Comparison of ENCODE assay signal across 8 mouse cellular contexts in genomic region chr2:70037221-70037620, GRCm38 (mm10). TPM values are rescaled to one million over a fixed set of nuclear protein-coding genes. Genes with fewer than 3 reads are reported as not detected.
DNase-seq lines count a peak whose midpoint lies in the region; ATAC-seq lines count a peak whose summit lies in the region.

No protein-coding gene starts in this region.

- DNase-seq in heart, postnatal 36 days, result peak; percentile 10 to 32
- DNase-seq in heart, postnatal 25 days (ENCODE audit: low spot score), result no peak
- peak; percentile 80 for DNase-seq in CD4-positive, CD25-positive, alpha-beta regulatory T cell, adult 2 months (ENCODE audit: low read depth, low spot score)
- peak; percentile 32 for DNase-seq in c-Kit-positive CD71-negative TER-119-negative erythroid progenitor cells, embryonic 14.5 days (ENCODE audit: low read depth)
- no peak for DNase-seq in Muller cell, postnatal 12 days (ENCODE audit: inconsistent ontology term)
- DNase-seq in frontal cortex, postnatal 25 days (ENCODE audit: low spot score in 2 of 2), result no peak
- DNase-seq in cerebellum, adult 9-10 months, result no peak

- intact Hi-C loops in heart, postnatal 36 days (cut with DNase I), result no loop called here
- intact Hi-C loops in heart, postnatal 25 days (cut with DNase I), result no loop called here

- peak; percentile 48; the same call in 1 of the 2 replicates for ATAC-seq in megakaryocyte progenitor cell, adult 5-6 weeks (replicated peaks; ENCODE audit: poor library complexity)

RNA-seq across cellular contexts. Expression of gene Myo3b, which starts 1.7 kb away (rescaled TPM):
- total RNA-seq in heart, postnatal 36 days (2021), result under 1 TPM in 1 of 2 experiments, not detected in 1; 0.08 TPM
- total RNA-seq in heart, postnatal 25 days (2021), result not detected
- 0.02 TPM in 1 of 2 replicates, not detected in the other for total RNA-seq in megakaryocyte progenitor cell, adult 5-6 weeks (2015)
- not detected in 2 replicates for total RNA-seq in megakaryocyte progenitor cell, adult 5-6 weeks (2017)

Comparison
In these comparisons a context has a peak if more than half of its experiments do, and no peak if none do; other contexts are left out.
1. DNase-seq: peak in heart, postnatal 36 days (2 of 2), CD4-positive, CD25-positive, alpha-beta regulatory T cell, adult 2 months (single experiment) and c-Kit-positive CD71-negative TER-119-negative erythroid progenitor cells, embryonic 14.5 days (single experiment); none in heart, postnatal 25 days (single experiment), Muller cell, postnatal 12 days (single experiment), frontal cortex, postnatal 25 days (0 of 2) and cerebellum, adult 9-10 months (single experiment).